Mouse (Mus musculus) spleen, postnatal 14 days (tissue): ENCODE measurements around the gene Gm5294.

Source experiments
- DNase-seq, 2 experiments: peaks; one replicate each; pipeline ENCODE4 v3.0.0; 2021 to 2022; ENCODE audit warnings: low spot score in 2 of 2

Gene Gm5294

GRCm38 (mm10) chr5:138819780-138820179, at the start of gene Gm5294:
Gm5294 (plus strand) TSS chr5:138820080.
- DNase-seq: no peak

DNA sequence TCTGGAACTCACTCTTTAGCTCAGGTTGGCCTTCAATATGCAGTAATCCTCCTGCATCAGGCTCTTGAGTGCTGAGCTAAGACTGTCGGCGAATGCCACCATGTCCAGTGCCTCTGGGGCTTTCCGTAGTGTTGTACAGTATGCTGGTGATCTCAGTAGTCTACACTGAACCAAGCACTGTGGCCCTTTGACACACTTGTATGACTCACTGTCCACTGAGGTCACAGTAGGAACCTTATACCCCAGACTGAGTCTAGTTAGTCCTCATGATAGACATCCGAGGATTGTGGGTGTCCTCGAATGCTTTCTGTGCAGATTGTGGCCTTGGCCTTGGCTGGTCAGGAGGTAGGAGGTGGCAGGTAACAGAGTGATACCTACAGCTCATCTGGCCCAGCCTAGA, 44.8 kb upstream of the Gm5294 start:
- DNase-seq: no peak

- no peak for DNase-seq
These were observed 43.5 kb upstream of the Gm5294 start for GRCm38 (mm10) chr5:138776346-138776745.

- DNase-seq: no peak
These were observed 41.0 kb upstream of the Gm5294 start for GRCm38 (mm10) chr5:138778731-138779463.

GRCm38 (mm10) chr5:138779655-138780054, 40.2 kb upstream of the Gm5294 start:
- no peak for DNase-seq

DNA sequence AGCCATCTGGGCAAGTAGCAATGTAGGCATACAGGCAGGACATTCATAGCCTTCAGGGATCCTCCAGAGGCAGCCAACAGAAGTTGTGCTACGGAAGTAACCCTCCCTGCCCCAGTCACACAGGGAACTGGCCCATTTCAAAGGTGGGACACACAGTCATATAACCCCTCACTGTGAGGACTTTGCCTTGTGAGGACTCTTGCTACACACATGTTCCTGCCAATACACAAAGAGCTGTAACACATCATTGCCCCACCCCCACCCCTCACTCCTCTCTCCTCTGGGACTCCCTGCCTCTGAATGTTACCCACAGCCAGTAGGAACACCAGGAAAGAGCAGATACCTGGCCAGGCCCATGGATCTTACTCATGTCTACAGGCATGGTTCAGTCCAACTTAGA, 37.2 kb upstream of the Gm5294 start:
- no peak for DNase-seq

DNA sequence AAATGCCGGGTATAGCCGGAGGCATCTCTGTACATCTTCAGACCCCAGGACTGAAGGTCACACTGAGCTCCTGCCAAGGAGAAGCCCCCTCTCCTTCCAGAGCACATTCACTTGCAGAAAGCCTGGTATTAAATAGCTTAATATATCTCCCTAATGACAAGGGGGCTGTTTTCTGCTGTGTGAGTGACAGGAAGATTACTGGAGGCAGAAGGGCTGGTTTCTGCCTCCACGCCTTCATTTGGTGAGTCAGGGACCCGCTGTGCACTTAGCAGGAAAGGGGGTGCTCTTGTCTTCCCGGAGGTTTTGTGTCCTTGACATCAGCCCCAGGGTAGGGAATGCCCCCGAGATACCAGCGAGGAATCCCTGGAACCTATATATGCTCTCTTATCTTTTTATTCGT, 36.7 kb upstream of the Gm5294 start:
- DNase-seq: no peak

DNA sequence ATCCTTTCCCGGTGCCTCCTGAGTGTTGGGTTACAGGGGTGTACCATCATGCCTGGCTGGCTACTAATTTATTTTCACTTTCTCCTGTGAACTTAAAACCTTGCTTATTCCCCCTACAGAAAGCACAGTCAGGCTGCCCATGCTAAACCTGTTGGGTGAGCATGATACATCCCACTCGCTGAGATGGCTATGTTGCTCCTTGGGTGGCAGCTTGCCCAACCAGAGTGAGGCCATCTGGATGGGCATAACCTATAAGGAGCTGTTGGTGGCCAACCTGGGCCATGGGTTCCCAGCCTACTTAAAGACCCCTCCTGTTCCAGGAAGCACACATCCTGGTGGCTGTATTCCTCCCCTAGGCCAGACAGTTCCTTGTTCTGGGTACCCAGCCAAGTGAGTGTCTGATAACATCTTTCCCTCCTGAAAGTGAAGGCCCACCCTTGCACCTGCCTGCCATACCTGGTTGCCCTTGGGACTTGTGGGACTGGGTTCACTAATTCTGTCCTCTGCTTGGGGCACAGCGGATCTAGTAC, 33.8 kb upstream of the Gm5294 start:
- no peak for DNase-seq

- no peak for DNase-seq
These were observed 32.2 kb upstream of the Gm5294 start for GRCm38 (mm10) chr5:138787648-138788047.

DNA sequence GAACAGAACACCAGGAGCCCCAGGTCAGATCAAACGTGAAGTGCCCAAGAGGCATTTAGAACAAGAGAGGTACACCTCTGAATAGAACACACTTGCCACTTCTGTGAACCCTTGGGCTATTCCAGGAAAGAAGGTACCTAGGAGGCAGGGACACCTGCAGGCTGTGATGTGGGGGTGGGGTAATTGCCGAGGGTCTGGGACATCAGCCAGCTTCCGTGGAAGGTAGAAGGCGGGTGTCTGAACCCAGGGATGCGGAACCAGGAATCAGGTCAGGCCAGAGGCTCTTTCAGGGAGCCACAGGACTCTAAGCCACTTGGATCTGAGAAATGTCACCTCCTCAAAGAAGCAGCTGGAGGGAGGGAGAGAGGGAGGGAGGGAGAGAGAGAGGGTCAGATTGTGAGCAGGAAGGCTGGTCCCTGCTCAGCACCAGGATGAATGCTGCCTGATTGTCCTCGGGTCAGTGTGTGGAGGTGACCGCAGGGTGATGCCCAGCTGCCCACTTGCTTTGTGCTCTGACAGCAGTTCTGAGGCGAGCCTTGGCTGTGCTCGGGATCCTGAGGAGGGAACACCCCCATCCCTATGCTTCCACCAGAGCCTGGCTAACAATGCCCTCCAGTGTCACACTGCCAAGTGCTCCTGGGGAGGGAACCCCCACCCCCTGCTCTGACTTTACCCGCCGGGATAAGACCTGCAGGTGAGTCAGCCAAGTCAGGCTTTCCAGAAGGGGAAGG, 31.2 kb upstream of the Gm5294 start:
- no peak for DNase-seq

DNA sequence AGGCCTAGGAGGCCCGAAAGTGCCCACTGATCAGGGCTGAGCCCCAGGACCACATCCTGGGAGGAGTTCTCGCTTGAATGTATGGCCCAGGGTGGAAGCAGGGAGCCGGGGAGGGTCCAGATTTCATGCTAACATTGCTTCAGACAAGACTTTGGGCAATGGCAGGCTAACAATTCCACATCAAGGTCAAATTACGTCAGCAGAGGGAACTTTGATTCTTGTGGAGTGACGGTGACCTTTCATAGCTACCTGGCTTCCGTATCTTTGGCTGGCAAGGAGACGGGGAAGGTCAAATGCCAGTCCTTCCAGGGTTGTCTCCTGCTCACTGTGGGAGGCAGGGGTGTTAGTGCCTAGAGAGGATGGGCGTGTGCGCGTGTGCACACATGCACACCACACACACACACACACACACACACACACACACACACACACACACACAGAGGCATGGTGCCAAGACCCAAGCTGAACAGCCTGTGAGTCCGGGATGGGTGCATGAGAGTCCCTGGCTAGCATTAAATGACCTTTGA, 28.9 kb upstream of the Gm5294 start:
- DNase-seq: no peak

- DNase-seq: no peak
These were observed 18.2 kb upstream of the Gm5294 start for GRCm38 (mm10) chr5:138801588-138802116.

GRCm38 (mm10) chr5:138804286-138804685, 15.6 kb upstream of the Gm5294 start:
- no peak for DNase-seq

- DNase-seq: no peak
These were observed 10.1 kb upstream of the Gm5294 start for GRCm38 (mm10) chr5:138809767-138810166.

- DNase-seq: no peak
These were observed 945 bp downstream of the Gm5294 start for GRCm38 (mm10) chr5:138820717-138821332.

GRCm38 (mm10) chr5:138825090-138825489, 5.2 kb downstream of the Gm5294 start:
- DNase-seq: no peak

GRCm38 (mm10) chr5:138833406-138833805, 13.5 kb downstream of the Gm5294 start:
- DNase-seq: no peak

- no peak for DNase-seq
These were observed 15.0 kb downstream of the Gm5294 start for GRCm38 (mm10) chr5:138834910-138835309.

DNA sequence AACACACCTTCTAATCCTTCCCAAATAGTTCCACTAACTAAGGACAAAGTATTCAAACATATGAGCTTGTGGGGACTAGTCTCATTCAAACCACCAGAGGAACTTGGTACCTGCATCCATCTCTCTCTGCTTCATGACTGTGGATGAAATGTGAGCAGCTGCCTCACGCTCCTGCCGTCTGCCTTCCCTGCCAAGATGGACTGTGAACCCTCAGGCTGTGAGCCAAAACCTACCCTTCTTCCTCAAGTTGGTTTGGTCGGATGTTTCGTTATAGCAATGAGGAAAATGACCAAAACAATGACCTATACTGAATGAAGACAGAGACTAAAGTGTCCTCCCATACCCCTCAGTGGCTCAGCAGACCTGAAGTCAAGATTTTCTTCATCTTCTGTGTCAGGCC, 21.1 kb downstream of the Gm5294 start:
- no peak for DNase-seq

DNA sequence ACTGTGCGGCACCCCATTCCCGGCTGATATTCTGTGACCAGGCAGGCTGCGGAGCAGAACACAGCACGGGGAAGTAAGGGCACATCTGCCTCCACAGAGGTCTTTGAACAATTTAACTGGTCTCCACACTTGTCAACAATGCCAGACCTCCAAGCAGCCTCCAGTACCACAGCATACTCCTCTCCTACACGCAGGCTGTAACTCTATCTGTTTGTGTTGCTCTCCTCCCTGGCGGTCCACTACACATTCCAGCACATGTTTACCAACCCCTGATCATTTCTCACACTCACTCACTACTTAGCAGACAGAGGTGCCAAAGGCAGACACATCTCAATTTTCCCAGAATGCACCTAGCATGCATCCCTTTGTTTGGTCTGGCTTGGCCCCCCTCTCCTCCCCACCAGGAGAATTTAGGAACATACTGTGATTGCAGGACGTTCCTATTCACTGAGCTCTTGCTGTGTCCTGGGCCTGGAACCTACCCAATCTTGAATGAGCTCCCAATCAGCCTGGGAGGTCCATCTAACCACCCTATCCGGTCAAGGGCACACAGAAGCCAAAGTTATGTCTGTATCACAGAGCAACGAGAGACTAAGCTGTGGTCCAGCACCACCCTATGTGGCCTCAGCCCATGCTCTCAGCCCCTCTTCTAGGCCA, 23.4 kb downstream of the Gm5294 start:
- no peak for DNase-seq

DNA sequence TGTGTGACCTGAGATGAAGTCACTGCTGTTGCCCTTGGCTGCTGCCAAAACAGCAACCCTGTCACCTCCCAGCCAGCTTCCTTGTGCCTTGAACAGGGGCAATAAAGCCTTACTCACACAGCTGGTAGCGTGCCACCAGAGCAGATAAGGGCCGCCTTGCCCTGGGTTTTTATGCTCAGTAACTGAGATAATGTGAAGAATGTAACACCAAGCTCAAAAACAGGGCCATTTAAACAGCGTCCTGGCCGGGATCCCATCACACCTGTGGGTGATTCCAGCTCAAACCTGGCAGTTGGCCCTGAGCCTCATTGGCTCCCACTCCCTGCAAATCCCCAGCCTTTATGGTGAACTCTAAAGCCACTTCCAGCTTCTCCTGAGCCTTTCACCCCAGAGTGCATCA, 26.6 kb downstream of the Gm5294 start:
- DNase-seq: no peak

GRCm38 (mm10) chr5:138848102-138848501, 28.2 kb downstream of the Gm5294 start:
- peak; percentile 62 to 78 for DNase-seq
